Mouse (Mus musculus): Measurements from ENCODE around the gene Ush2a. TPM values are rescaled to one million over a fixed set of nuclear protein-coding genes. Genes with fewer than 3 reads are reported as not detected.

Gene Ush2a
- polyA plus RNA-seq, 1 experiment, result not detected

DNA sequence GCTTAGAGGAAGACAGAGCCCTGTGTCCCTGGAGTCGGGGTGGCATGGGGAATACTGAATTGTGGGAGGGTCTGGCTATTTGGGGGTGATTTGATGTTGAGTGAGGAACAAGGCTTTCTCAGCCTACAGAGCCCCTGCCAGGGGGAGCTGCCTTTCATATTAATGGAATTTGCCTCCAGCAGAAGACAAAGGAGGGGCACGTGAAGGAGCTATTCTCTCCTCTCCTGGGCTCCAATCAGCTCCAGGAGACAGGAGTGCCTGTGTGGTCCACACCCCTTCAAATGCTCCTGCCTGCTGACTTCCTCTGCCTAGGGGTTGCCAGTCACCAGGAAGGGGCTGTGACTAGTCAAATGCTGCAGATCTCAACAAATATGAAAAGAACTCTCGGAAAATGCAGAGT, 398.5 kb downstream of the Ush2a start:
- H3K27ac ChIP-seq (ENCODE audit: insufficient read depth, low read depth, low read length), result no peak overlapping the region
- no peaks in the 10 kb centered on the region for H3K4me1 ChIP-seq (ENCODE audit: control insufficient read depth, insufficient read depth, low read length)
- TF ChIP-seq POLR2A (IDR thresholded peaks at IDR 0.05; ENCODE audit: insufficient read depth, low read depth, low read length), result no peak
- TF ChIP-seq CTCF (IDR thresholded peaks at IDR 0.05; ENCODE audit: insufficient read depth, low read depth, low read length), result no peak
- WGBS, result 33% methylated on average over 3 of the region's 3 CpGs
- no peak overlapping the region for H3K4me3 ChIP-seq (ENCODE audit: insufficient read depth, low read depth, low read length)

DNA sequence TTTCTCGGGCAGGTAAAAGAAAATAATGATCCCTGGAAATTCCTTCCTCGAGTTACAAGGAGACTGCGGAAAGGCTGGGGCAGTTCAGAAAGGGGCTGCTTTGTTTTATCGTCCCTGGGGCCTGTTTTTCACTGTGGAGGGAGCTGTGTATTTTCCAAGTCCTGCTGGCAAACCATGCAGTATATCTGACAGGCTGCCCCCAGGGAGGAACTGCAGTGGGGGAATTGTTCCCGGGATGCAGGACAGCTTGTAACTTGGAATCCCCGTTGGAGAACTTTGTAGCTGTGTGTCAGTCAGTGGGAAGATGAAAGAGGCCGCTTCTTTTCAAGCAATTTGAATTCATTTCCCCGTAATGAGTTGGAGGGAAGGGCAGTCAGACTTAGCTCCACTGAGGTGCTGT, 399.1 kb downstream of the Ush2a start:
- Histone ChIP-seq H3K4me1 (ENCODE audit: control insufficient read depth, insufficient read depth, low read length) (no peaks in the 10 kb centered on the region), H3K27ac (ENCODE audit: insufficient read depth, low read depth, low read length) (no peak overlapping the region), H3K4me3 (ENCODE audit: insufficient read depth, low read depth, low read length) (no peak overlapping the region)
- TF ChIP-seq POLR2A (IDR thresholded peaks at IDR 0.05; ENCODE audit: insufficient read depth, low read depth, low read length) (no peak), CTCF (IDR thresholded peaks at IDR 0.05; ENCODE audit: insufficient read depth, low read depth, low read length) (no peak)
- whole genome bisulfite sequencing, result 33% methylated on average over 8 of the region's 8 CpGs

DNA sequence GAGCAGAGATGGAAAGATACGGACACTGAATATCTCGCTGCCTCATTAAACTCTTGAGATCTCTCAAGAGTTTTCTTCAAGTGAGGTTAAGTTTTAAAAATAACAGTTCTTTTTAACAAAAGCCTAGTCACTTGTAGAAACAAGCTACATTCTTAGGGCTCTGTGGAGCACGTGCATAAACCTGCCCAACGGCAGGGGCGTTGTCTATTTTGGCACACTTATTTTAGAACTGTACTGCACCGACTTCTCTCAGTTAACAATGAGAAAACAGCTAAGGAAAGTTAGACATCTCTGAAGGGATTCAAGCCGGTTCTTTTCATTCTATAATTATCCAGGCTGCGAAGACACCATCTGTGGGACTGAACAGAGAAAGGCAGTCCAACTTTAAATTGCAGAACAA, 405.6 kb downstream of the Ush2a start:
- 36% methylated on average over 8 of the region's 8 CpGs for WGBS
- no peak overlapping the region for H3K4me3 ChIP-seq (ENCODE audit: insufficient read depth, low read depth, low read length)
- TF ChIP-seq CTCF (IDR thresholded peaks at IDR 0.05; ENCODE audit: insufficient read depth, low read depth, low read length) (no peak), POLR2A (IDR thresholded peaks at IDR 0.05; ENCODE audit: insufficient read depth, low read depth, low read length) (no peak)

DNA sequence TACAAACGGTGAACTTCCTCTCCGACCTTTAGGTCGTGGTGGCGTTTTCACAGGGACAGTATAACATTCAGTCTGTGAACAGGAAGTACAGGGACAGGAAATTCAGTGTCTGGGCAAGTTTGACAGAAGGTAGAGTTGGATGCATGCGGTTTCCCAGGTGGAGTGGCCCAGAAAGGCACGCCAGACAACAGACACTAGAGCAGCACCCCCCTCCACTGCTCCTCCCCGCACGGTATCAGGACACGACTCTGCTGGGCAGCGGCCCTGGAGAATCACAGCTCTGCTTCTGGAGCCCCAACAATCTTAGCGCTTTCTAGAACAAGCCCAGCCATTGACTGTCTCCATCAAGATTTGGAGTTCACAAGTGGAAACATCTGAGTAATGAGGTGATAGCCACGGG, 406.7 kb downstream of the Ush2a start:
- Histone ChIP-seq H3K4me3 (ENCODE audit: insufficient read depth, low read depth, low read length) (no peak overlapping the region), H3K4me1 (ENCODE audit: control insufficient read depth, insufficient read depth, low read length) (no peaks in the 10 kb centered on the region), H3K27ac (ENCODE audit: insufficient read depth, low read depth, low read length) (no peak overlapping the region)
- 93% methylated on average over 12 of the region's 12 CpGs for WGBS
- TF ChIP-seq CTCF (IDR thresholded peaks at IDR 0.05; ENCODE audit: insufficient read depth, low read depth, low read length), result no peak
- TF ChIP-seq POLR2A (IDR thresholded peaks at IDR 0.05; ENCODE audit: insufficient read depth, low read depth, low read length), result no peak

More for the DNA sequence above, 405.6 kb downstream of the Ush2a start:
- Histone ChIP-seq H3K27ac (ENCODE audit: insufficient read depth, low read depth, low read length) (no peak overlapping the region), H3K4me1 (ENCODE audit: control insufficient read depth, insufficient read depth, low read length) (no peaks in the 10 kb centered on the region)

DNA sequence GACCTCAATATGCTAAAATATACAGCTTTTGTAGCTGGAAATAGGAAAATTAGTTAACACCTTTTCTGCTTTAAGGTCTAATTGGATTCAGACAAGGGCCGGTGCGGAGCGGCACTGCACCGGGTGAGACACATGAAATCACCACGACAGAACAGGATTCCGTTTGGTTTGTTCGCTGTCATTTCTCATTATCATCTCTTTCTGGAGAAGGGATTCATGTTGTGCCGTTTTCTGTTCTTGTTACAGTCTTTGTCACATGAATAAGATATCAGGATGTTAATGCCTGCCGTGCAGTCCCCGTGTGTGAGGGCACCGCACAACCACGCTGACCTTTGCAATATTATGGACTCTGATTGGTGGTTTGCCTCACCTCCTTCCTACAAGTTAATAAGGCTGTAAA, 411.0 kb downstream of the Ush2a start:
- Histone ChIP-seq H3K27ac (ENCODE audit: insufficient read depth, low read depth, low read length) (no peak overlapping the region), H3K4me1 (ENCODE audit: control insufficient read depth, insufficient read depth, low read length) (peaks cover 4% of the 10 kb centered on the region; the same call in 1 of the 2 replicates), H3K4me3 (ENCODE audit: insufficient read depth, low read depth, low read length) (no peak overlapping the region)
- TF ChIP-seq POLR2A (IDR thresholded peaks at IDR 0.05; ENCODE audit: insufficient read depth, low read depth, low read length), result no peak
- no peak for TF ChIP-seq CTCF (IDR thresholded peaks at IDR 0.05; ENCODE audit: insufficient read depth, low read depth, low read length)
- WGBS, result 94% methylated on average over 12 of the region's 12 CpGs

DNA sequence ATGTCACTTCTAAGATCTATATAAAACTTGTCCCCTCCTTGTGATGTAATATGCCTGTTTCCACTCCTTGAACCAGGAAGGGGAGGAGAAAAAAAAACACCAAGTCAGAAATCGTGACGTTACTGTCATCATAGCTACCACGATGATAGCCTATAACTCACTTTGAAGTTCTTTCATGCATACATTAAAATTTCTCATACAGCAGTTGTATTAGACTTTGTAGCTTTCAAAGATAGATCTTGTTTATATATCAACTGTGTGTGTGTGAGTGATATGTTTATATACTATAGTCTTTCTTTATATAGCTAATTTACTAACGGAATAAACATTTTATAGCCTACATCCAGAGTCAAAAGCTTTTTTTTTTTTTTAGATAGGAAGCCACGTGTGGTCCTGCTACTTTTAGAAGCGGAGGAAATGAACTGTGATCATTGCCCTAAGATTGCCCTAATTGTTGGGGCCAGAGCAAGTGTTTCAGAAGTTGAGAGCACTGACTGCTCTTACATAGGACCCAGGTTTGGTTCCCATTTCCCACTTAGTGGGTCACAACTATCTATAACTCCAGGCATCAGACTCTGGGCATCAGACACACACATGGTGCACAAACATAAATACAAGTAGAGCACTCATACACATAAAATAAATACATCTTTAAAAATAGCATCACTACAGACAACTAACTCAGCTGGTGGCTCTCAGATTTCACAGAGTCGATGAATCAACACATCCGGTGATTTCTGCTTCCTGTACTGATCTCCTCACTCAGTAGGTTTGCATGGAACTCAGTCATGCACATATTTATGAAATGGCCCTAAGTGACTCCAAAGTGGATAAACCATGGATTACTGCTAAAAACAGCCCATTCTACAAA, 413.1 kb downstream of the Ush2a start:
- H3K27ac ChIP-seq (ENCODE audit: insufficient read depth, low read depth, low read length), result no peak overlapping the region
- H3K4me1 ChIP-seq (ENCODE audit: control insufficient read depth, insufficient read depth, low read length), result peaks cover 4% of the 10 kb centered on the region; the same call in 1 of the 2 replicates
- H3K4me3 ChIP-seq (ENCODE audit: insufficient read depth, low read depth, low read length), result no peak overlapping the region
- TF ChIP-seq CTCF (IDR thresholded peaks at IDR 0.05; ENCODE audit: insufficient read depth, low read depth, low read length) (no peak), POLR2A (IDR thresholded peaks at IDR 0.05; ENCODE audit: insufficient read depth, low read depth, low read length) (no peak)
- WGBS, result 86% methylated on average over 8 of the region's 8 CpGs

DNA sequence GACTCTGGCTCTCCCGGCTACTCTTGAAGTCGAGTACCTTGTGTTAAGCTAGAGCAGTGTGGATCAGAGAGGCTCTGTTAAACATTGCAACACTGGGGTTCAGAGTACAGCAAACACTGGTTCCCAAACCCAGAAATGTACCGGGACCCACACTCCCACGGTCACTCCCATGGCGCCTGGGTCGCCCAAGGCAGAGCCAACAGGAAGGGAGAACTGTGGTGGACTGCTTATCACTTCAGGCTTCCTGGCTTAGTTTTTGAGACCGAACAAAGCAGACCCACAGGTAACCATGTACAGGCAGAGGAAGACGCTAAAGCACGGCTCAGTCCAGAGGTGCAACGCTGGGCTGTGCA, 413.7 kb downstream of the Ush2a start:
- Histone ChIP-seq H3K27ac (ENCODE audit: insufficient read depth, low read depth, low read length) (no peak overlapping the region), H3K4me1 (ENCODE audit: control insufficient read depth, insufficient read depth, low read length) (peaks cover 4% of the 10 kb centered on the region; the same call in 1 of the 2 replicates), H3K4me3 (ENCODE audit: insufficient read depth, low read depth, low read length) (no peak overlapping the region)
- 92% methylated on average over 10 of the region's 10 CpGs for WGBS
- TF ChIP-seq CTCF (IDR thresholded peaks at IDR 0.05; ENCODE audit: insufficient read depth, low read depth, low read length) (no peak), POLR2A (IDR thresholded peaks at IDR 0.05; ENCODE audit: insufficient read depth, low read depth, low read length) (no peak)

DNA sequence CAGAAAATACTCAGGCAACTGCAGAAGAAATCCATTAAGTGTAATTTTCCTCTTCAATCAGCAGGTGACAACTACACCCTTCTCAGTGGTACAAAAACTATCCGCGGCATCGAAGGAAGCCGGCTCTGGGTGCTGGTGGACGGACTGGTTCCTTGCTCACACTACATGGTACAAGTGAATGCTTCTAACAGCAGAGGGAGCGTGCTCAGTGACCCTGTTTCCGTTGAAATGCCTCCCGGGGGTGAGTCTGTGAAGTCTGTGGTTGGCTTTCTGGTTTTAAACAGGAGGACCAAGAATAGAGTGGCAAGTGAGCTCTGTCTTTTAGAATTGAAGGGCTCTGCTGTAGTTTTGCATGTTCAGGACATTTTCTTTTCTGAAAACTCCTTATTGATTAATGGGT, 416.4 kb downstream of the Ush2a start:
- 69% methylated on average over 8 of the region's 8 CpGs for WGBS
- Histone ChIP-seq H3K4me3 (ENCODE audit: insufficient read depth, low read depth, low read length) (no peak overlapping the region), H3K27ac (ENCODE audit: insufficient read depth, low read depth, low read length) (no peak overlapping the region), H3K4me1 (ENCODE audit: control insufficient read depth, insufficient read depth, low read length) (peaks cover 4% of the 10 kb centered on the region; the same call in 1 of the 2 replicates)
- TF ChIP-seq CTCF (IDR thresholded peaks at IDR 0.05; ENCODE audit: insufficient read depth, low read depth, low read length) (no peak), POLR2A (IDR thresholded peaks at IDR 0.05; ENCODE audit: insufficient read depth, low read depth, low read length) (no peak)

DNA sequence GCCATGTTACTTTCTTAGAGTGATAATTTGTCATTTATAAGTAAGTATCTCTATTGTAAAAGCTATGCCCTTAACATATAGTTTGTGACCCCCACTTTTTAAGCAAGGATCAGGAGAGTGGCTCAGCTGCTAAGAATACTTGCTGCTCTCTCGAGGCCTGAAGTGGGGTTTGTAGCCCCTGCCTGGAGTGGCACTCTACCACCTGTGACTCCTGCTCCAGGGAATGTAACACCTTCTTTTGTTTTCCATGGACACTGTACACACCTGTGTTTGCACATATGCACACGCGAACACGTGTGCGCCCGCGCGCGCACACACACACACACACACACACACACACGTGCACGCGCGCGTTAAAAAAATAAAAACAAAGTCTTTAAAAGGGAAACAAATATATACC, 424.5 kb downstream of the Ush2a start:
- no peaks in the 10 kb centered on the region for H3K4me1 ChIP-seq (ENCODE audit: control insufficient read depth, insufficient read depth, low read length)
- no peak overlapping the region for H3K4me3 ChIP-seq (ENCODE audit: insufficient read depth, low read depth, low read length)
- WGBS, result 98% methylated on average over 14 of the region's 14 CpGs
- H3K27ac ChIP-seq (ENCODE audit: insufficient read depth, low read depth, low read length), result no peak overlapping the region
- no peak for TF ChIP-seq CTCF (IDR thresholded peaks at IDR 0.05; ENCODE audit: insufficient read depth, low read depth, low read length)

Data from olfactory bulb, adult 2 months (tissue).